Mouse (Mus musculus): ENCODE measurements around the gene Ltbp2.

The Ltbp2 gene

DNA sequence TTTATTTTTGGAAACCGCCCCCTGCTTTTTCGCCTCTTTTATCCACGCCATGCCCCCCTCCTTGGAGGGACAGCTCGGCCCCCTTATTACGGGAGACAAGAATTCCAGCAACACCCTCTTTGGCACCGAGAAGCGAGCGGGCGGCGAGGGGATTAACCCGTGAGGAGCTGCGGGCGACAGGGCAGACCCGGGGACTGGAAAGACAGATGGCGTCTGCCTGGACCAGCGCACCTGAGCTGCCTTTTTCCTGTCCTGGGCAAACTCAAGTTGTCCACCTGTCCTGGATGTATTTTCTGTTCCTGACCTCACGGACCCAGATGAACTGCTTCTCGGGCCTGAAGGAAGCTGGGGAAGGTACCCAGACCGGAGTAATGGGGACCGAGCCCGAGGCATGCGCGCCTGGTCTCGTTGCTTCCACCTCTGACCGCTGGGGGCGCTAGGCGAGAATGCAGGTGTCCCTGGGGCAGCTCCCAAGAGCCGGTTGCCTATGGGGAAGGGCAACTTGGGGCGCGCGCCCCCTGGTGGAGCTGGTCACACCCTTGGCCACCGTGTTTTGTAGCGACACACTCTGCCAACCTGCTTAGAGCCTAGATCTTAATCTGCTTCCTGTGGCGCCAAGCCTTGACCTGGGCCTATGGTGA is at the start of gene Ltbp2:
Gene Ltbp2, minus strand, starts transcription at position 52 of the 641 bp plus-strand sequence.
- peak; percentile 8 for DNase-seq (ENCODE audit: low read depth, low spot score)

DNA sequence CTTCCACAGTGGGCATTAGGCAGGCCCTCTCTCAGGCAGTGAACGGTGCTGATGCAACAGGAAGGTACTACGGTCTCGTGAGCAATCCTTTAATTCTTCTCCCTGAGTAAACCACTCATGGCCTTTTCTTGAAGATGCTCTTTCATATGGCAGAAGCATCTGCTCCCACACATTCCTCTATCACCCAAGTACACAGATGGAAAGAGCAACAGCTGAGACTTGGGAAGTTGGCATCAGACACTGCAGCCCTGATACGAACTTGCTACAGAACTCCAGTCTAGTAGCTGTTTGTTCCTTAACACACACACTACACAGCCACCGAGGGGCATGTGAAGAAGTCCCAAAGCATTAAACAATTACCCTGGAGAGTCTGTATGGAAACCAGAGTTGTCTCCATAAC is 48.0 kb upstream of the Ltbp2 start:
- no peak for DNase-seq (ENCODE audit: low read depth, low spot score)

DNA sequence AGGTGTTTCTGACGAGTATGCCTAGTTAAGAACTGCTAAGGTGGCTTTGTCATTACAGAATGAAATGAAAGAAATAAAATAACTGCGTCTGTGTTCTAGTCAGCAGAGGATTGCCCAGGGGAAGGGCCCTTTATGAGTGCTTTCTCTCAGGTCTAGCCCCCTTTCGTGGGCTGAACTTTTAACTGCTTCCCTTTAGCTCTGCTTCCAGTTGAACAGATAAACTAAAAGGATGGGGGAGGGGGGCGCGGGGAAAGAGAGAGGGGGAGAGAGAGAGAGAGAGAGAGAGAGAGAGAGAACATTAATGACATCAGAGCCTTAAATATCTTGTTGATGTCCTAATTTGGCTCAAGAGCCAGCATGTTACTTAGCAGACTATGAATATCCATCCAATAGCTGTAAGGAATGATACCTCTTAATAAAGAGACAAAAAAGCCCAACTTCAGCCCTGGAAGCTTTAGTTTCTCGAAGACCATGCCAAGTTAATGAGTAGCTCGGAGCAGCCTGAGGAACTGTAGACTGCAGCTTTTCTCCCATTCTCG is 45.6 kb upstream of the Ltbp2 start:
- no peak for DNase-seq (ENCODE audit: low read depth, low spot score)

DNA sequence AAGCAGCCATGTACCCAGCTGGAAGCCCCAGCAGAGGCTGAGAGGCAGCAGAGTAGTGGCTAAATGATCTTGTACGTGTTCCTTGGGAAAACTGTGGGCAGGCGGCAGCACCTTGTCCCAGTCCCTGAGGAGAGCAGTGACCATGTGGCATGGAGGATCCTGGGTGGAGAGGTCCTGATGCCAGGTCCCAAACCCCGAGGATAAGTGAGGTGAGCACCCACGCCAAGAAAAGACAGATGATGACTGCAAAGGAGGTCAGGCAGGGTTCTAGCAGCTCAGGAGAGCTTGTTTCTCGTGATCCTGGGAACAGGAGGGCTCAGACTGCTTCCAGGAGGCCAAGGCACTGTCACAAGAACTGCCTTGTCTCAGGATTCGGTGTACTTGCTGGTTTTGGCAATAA is 42.5 kb upstream of the Ltbp2 start:
- DNase-seq (ENCODE audit: low read depth, low spot score), result no peak

DNA sequence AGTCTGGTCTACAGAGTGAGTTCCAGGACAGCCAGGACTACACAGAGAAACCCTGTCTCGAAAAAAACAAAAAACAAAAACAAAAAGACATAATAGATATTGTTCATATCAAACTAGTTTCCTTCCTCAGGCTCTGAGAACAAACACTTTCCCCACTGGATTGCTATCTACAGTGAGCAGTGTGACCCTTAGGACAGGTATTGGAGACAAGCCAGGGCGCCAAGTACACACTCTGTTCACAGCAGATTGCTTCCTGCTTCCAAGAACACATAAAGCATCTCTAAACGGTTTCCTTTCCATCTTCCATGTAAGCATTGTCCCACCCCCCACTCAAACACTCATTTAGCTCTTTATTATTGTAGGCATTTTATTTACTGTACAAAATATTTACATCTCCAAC is 41.5 kb upstream of the Ltbp2 start:
- no peak for DNase-seq (ENCODE audit: low read depth, low spot score)

DNA sequence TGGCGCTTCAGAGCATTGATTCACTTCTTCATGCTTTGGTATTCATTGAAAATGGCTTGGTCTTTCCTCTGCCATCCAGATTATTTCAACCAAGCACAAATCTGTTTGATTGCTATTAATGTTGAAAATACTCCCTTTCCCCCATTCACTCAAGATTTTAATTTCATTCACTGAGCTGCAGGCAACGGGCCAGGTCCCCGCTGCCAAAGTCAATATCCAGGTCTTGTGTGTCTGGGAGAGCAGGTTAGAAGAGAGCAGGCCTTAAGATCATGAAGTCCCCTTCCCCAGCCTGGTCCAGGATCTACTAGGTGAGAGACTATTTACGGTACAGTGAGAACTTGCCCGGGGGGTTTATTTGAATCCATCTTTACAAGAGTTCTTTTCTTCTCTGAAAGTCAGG is 38.6 kb upstream of the Ltbp2 start:
- DNase-seq (ENCODE audit: low read depth, low spot score), result no peak

DNA sequence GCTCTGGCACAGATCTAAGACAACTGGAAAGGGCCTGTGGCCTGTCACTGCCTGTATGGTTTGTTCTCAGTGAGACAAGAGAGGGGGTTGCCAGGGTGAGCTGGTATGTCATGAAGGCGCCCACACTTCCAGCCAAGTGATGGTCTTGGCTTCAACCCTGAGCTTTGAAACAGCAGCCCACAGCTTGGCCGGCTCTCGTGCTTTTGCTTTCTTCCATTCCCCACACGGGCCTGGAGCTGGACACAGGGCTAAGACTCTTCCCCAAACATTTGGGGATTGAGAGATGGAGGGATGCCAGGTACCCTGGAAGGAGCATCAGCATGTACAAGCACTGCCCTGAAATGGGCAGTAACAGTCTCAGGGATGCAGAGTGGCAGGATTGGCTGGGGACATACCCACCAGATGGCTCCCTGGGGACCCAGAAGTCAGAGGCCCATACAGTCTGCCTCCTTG is 36.3 kb upstream of the Ltbp2 start:
- no peak for DNase-seq (ENCODE audit: low read depth, low spot score)

DNA sequence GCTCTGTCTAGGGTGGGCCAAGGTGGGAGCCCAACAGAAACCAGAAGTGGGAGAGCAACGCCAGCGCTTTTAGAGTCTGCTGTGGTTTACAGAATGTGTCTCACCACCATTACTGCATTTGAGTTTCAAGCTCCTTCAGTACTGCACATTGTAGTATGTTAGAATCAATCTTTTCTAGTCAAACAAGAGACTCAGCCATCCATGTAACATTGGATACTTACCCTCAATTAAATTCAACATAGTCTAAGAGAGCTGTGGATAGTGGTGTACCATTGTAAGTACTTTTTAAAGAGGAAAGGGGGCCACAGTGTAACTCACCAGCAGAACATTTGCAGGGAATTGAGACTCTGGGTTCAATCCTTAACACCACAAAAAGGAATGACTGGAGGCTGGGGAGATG is 35.3 kb upstream of the Ltbp2 start:
- no peak for DNase-seq (ENCODE audit: low read depth, low spot score)

DNA sequence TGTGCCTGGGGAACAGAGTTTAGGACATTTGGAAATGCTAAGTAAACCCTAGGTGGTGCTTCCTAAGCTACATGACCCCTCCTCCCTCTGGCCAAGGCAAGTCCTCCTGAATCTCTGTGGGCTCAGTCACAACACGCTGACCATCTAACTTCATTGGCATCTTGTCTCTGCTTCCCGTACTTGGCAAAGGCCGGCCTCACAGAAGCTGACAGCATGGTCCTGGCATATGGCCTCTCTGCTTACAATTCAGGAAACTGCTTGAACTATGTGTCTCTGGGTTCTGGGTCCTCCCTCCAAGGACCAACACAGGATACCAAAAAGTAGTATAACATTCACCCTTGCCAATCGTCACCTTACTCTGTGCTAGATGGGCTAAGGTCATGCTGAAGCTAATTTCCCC is 33.7 kb upstream of the Ltbp2 start:
- no peak for DNase-seq (ENCODE audit: low read depth, low spot score)

DNA sequence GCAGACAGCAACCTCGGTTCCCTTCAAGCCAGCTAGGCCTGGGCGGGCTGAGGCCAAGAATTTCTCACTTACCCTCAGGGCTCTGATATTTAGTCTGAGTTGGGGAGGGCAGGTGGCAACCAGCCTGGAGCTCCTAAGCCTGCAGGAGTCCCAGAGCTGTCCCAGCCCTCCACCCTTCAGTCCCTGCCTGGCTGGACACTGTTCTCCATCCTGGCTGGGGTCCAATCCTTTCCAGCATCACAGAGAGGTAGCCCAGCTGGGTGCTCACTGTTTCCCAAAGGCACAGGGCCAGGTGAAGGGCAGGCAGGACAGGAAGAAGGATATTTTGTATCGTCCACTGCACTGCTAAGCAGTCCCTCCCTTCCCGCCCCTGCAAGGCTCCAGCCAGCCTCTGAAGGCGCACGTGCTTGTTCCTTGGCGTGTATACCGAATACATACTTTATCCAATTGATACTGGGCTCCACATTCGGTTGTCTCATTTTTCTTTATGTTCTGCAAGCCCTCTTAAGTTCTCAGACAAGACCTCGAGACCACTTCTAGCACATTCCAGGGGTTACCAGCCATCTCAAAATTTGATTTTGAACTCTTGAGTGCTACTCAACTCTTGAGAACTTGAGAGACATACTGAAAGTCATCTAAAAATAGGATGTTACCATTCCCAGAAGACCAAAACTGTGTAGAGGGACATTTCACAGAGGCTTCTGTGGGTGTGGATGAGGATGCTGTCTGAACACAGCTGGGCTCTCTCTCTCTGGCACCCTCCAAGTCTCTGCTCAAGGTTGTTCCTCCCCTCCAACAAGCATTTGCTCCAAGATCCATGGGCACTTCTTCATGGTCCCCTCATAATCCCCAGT is 31.5 kb upstream of the Ltbp2 start:
- DNase-seq (ENCODE audit: low read depth, low spot score), result no peak

DNA sequence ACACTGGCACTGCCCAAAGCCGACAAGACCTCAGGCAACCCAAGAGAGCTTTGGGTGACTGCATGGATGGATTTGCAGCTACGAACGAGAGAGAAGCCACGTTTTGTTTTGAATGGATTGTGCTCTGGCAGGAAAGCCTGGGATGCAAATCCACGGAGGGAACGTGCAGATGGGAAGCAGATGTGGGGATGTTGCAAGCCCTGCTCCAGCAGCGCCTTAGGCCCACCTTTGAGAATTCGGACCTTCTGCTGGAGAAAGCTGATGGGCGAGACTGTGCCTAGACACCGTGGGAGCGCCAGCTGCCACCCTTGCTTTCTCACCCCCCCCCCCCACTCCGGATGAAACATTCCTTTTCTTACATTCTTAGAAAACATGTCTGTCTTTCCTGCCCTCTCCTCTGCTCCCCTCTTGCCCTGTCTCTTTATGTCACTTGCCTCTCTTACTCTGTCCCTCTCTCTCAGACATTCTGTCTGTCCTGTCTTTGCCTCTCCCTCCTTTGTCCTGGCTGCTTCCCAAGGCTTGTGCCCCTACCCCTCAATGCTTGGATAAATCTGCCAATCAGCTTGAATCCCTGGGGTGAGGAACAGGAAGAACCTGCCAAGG is 30.8 kb upstream of the Ltbp2 start:
- DNase-seq (ENCODE audit: low read depth, low spot score), result no peak

DNA sequence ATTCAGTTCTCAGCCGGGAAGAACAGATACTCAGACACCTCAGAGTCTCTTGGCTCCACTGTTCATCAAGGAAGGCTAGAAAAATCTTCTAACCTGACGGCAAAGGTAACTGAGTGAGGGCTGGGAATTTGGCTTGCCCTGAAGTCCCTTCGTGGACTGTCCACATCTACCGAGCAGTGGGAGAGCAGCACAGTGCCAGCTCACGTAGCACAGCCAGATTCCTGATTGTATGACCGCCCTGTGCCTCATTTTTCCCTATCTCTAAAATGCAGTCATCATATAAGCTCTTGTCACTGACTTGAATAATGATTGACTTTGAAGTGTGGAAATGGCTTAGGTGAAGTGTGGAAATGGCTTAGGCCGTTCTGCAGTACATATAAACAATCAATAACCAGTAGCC is 28.1 kb upstream of the Ltbp2 start:
- no peak for DNase-seq (ENCODE audit: low read depth, low spot score)

DNA sequence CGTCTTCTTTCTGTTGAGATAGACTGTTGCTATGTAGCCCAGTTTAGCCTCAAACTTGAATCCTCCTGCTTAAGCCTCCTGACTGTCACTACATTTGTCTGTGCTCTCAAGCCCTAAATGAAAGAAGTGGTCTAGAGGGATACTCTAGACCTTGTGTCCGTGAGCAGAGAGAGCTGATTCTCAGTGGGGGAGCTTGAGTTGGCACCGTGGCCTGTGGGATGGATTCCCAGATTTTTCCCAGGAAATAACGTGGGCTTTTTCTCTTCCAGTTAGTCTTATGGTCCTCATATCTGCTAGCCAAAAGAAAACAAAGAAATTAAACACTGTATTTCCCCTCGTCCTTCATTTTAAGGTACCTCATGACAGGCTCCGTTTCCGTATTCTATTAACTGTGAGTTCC is 24.0 kb upstream of the Ltbp2 start:
- no peak for DNase-seq (ENCODE audit: low read depth, low spot score)

DNA sequence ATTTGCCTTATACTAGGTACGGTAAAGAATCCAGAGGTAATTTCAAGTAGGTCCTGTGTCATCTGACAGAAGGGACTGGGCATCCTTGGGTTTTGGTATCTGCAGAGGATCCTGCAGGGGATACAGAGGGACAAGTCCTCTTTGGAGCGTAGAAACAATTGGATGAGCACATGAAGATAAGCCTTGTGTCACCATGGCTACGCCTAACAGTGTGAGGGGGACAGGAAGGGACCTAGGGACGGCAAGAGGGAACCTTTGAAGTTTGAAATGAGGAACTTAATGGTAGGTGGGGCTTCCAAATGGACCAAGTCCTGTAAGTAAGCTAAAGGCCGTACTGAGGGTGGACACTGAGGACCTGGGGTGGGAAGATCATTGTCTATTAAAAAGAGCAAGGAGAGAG is 21.0 kb upstream of the Ltbp2 start:
- DNase-seq (ENCODE audit: low read depth, low spot score), result no peak

DNA sequence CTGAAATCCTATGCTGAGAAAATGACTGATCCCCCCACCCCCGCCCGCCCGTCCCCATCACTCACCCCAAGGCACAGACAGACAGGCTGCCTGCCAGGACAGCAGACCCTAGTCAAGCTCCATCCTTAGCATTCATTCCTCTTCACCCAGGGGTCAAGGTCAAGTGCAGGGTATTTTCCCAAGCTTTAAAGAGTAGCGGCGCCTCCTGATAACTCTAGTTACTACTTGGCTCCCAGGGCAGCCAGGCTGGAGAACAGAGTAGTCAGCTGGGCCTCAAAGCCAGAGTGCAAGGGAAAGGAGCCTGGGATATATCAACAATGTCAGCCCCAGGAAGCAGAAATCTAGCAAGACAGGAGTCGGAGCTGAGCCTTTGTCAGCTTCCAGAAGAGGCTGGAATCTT is 19.9 kb upstream of the Ltbp2 start:
- no peak for DNase-seq (ENCODE audit: low read depth, low spot score)

DNA sequence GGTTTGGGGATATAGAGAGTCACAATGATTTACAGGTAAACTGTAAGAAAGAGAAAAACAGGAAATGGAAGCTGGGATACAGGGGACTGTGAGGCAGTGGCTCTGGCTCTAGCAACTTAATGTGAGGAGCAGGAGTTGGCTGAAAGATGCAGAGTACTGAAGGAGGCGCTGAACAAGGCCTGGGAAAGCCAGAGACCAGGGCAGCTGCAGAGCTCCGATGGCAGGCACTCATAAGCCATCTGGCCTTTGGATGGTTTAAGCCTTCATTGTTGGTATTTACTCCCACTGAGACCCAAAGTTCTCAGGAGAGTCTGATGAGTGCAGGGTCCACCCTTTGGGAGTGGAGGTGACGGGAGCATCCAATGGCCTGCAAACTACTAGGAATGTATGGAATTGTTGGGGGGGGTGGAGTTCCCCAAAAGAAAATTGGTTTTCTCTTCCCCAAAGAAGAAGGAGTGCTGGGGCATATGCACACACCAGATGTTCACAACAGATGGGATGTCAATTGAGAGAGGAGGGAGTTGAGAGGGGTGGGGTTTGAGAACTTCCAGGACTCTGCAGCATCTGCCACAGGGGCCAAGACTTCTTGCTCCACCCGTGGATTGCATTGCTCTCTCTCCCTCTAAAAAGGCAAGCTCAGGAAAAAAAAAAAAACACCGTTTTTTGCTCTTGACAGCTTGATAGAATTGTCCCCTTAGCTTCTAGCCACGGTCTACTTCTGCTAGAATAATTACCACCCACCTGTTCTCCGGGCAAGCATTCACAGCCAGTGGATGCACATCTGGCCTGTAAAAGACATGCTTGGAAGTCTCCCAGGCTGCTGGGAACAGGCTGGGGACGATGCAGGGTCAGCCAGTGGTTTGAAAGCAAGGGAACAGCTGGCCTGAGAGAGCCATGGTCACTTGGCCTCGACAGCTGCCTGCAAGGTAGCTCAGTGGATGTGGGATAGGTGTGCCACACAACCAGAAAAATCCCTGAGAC is 17.6 kb upstream of the Ltbp2 start:
- DNase-seq (ENCODE audit: low read depth, low spot score), result no peak

DNA sequence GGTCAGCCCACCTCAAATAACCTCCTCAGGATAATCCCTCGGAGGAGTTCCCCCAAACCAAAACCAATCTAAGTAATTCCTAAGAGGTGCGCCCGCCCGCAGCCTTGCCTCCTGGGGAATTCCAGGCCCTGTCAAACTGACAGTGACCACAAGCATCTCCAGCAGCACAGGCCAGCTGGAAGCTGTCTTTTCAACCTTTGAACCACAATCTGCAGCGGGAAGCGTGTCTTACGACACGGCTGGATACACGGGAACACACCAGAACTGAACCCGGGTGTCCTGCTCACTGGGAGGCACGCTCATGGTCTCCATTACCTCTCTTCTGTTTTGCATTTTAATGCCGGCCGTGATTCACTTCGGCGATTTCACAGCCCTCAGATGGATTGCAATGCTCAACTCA is 14.0 kb upstream of the Ltbp2 start:
- DNase-seq (ENCODE audit: low read depth, low spot score), result no peak

DNA sequence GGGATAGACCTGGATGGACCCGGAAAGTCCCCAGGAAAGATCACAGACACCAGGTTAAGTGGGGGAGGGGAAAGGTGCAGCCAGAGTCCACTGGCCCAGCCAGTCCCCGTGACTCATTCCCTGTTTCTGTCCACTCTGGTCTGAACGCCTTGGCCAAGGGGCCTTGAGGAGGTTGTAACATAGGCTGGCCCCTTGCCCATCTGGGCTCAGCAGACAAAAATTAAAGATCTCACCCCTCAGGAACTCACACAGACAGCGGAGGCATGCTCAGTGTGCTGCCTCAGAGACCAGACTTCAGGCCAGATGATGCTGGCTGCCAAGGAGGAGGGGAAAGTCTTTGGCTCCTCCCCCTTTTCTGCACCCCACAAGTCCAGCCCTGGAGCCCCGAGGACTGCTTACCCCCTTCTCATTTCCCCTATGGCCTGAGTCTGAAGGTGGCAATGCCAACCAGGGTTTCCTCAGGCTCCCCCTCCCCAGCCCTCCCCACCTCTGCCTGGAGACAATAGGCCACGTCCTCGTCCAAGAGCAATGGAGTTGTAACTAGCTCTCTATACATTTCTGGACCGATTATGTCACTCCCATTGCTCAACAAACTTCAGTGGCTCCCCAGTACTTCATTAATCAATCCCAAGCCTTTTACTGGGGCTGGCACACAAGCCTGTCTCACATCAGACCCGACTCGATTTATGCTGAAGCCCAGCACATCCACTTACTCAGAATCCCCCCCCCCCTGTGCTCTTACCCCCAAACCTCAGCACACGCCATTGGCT is 9.0 kb upstream of the Ltbp2 start:
- no peak for DNase-seq (ENCODE audit: low read depth, low spot score)

DNA sequence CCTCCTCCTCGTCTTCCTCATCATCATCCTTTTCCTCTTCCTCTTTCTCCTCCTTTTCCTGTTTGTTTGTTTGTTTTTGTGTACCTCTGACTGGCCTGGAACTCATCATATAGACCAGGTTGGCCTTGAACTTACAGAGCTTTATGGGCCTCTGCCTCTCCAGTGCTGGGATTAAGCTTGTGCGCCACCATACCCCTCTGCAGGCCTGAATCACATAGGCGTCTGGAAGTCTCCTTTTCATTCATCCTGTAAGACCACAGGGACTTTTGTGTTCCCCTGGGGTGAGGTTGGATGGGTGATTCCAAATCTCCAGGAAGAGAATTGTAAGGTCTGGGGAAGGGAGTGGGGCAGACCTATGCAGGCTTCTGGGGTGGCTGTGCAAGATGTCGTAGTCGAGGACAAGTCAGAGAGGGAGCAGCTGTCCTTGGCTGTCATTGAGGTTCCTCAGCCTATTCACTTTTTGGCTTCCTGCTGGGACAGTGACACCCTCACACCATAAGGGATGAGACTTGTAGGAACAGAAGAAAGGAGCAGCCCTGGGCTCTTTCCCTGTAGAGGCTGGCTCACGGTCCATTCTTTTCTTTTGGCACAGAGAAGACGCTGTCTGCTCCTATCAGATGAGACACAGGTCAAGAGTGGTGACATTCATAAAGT is 8.2 kb upstream of the Ltbp2 start:
- DNase-seq (ENCODE audit: low read depth, low spot score), result no peak

DNA sequence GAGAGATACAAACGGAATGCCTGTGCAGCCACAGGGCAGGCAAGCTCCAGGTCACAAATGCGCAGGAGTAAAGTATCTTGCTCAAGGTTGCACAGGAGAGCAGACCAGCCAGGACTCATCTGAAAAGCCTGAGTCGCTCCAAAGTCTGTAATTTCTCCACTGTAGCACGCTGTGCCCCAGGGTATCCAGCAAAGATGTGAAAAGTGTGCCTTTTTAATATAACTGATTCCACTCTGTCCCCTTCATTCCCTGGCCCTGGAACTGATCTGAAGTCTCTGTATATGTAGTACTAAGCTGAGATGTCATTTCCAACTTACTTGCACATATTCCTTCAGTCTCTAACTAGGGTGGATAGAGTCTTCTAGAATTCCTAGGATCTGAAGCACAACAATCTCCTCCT is 6.5 kb upstream of the Ltbp2 start:
- no peak for DNase-seq (ENCODE audit: low read depth, low spot score)
